Mouse (Mus musculus): ENCODE measurements at regions not wholly inside any gene's neighbourhood (a gene's known extent, or its start where the extent isn't known, plus 50 kb on each side); places are given as distances from the start of the nearest gene placed in this dataset.

GRCm38 (mm10) chr1:144862133-144862532, 86.9 kb upstream of the Rgs18 start:
- no peaks in the 10 kb centered on the region for H3K27me3 ChIP-seq (ENCODE audit: control insufficient read depth, insufficient read depth, low read length)
- H3K4me3 ChIP-seq (replicated peaks; ENCODE audit: insufficient read depth, low read depth, low read length) = no peak overlapping the region
- WGBS = 72% methylated on average over 1 of the region's 1 CpGs
- no peak for TF ChIP-seq POLR2A (IDR thresholded peaks at IDR 0.05; ENCODE audit: borderline replicate concordance, insufficient read depth, low read length)
- TF ChIP-seq CTCF (IDR thresholded peaks at IDR 0.05; ENCODE audit: borderline replicate concordance, insufficient read depth, low read depth, low read length) = no peak
- DNase-seq = no peak
- H3K27ac ChIP-seq (ENCODE audit: insufficient read depth, low read length) = no peak overlapping the region
- no peaks in the 10 kb centered on the region for H3K4me1 ChIP-seq (ENCODE audit: control insufficient read depth, insufficient read depth, low read length)
